Mouse (Mus musculus) adrenal gland, adult 18-20 months (tissue): ENCODE measurements around the gene Ankrd44. TPM values are rescaled to one million over a fixed set of nuclear protein-coding genes. Genes with fewer than 3 reads are reported as not detected.

Source experiments
- DNase-seq, 2 experiments: peaks; one replicate each; pipeline ENCODE4 v3.0.0; 2021 to 2022; ENCODE audit warnings: low spot score in 2 of 2
- total RNA-seq, 2 experiments: library from RNA; stranded (reverse); gene quantifications; 1 replicate in 1 of 2; 2 replicates in 1 of 2; pipeline ENCODE4 v1.2.3; 2021

The Ankrd44 gene
- total RNA-seq, 2 experiments from 2014 or later: 15.5 to 19.9 TPM

DNA sequence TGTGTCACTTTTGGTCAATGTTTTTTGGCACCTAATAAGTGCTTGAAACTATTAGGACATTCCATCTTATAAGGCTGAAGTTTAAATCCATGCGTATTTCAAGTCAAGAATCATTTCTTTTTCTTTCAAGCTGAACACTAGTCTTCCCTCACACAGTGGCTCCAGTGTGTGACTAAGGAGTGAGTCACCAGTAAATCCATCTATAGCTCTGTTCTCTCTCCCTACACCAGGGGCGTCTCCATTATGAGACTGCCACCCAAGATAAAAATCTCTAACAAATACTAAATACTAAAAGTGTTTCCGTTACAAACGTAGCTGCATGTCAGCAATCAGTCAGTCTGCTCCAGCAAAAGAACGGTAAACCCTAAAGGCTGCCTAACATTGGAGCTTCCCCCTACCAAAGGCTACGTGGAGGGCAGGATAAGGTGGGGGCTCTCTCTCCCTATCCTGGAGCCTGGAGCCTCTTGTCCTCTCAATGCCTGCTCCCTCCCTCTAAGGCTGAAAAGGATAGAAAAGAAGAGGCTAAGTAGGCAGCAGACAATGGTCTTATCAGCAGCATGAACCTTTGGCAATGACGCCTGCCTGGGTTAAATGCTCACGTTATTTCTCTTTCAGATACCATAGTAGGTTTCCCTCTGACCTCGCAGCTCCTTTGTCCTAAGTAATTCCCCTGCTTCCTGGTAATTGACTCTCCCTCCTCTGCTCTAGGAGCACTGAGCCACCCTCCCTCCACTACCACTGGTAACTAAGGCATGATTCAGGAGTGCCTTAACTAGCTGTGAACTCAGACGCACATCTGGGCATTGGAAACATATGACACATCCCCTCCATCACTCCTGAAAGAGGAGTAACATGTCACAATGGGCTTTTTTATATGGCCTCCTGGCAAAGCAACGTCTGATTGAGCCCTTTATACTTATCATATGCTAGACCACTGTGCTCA is 212.7 kb downstream of the Ankrd44 start:
- DNase-seq: no peak

GRCm38 (mm10) chr1:54711568-54711967 is 214.6 kb downstream of the Ankrd44 start:
- no peak for DNase-seq

DNA sequence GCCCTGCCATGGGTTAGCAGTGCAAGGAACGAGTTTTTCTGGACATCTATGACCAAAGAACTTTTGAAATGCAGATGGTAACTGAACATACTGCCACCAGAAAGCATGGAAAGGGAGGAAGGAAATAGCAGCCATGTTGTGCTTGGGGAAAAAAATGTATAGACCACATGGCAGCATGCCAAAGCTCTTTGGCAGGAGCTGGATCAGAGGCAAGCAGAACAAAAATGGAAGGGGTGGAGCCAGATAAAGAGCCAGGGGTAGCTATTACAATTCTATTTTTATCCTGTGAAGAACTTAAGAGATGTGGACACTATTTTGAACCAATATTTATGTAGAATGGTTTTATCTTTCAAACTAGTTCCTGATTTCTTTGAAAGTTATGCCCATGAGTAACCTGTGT is 215.6 kb downstream of the Ankrd44 start:
- no peak for DNase-seq

DNA sequence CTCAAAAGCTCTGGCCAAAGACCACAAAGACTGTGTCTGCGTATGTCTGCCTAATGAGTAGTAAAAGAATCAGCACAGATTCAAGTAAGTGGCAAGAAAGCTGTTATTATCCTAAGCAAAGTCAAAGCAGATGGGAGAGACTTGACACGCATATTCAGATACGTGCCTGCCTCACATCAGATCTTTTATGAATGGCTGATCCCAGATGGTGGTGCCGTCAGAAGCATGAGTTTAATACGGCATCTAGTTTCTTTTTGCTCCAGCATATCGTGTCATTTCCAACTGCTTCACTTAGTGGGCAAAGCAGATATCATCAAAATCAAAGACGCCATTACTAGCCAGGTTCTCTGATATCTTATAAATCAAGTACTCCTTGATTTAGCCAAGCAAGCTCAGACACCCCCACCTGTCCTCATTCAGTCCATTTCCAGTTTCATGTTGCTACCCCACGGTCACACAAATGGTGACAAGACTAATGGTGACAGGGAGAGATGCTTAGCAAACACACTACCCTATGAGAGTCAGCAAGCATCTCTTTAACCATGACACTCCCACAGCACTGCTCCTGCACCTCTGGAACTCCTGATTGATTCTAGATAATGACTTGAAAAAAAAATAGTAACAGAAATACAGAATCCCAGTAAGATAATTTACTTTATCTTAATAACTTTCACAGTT is 218.2 kb downstream of the Ankrd44 start:
- no peak for DNase-seq

DNA sequence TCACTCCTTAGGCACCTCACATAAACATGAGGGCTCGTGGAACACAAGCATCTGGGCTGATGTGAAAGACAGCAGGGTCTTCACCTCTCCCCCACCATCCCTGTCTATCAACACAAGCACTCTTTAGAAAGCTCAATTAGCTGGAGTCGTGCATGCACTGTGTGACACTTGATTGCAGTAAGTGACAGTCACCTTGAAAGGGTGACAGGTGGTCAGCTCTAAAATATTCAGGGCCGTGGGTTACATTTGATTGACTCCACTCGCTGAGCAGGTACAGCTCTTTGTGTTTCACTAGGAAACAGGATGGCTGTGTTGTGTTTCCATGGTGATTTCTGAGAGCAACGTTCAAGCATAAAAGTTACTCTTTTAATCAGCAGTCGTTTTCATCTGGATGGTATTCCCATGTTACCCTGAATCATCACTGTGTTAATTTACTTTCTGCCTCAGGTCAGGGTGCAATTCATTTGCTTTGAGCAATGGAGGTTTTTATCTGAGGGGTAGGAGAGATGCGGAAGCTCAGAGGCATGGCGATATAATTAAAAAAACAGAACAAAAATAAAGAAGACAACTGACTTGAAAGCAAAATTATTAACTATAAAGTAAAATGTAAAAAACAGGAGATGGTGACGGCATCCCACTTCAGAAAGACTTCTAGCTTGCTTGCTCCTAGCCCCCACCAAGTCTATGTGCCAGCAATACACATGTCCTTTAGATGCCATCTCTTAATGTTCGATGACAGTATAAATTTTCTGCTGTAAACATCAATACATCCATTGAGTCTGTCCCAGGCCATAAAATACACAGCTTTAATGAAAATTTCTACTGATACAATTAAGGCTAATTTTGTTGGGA is 218.9 kb downstream of the Ankrd44 start:
- DNase-seq: no peak

DNA sequence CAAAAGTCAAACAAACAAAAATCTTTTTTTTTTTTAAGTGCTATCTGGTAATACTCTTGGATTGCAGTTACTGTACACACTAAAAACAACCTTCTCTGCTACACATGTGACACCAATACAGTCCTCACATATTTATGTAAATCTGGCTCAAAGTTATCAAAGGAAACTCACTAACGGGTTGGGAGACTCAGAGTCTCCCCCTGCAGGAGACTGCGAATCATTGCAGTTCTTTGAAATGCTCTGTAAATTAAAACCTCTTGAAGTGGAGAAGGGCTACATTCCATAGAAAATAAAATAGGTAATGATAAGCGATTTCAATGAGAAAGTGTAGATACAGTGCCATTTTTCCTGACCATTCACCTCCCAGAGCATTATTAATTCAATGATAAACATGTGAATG is 219.6 kb downstream of the Ankrd44 start:
- no peak for DNase-seq

DNA sequence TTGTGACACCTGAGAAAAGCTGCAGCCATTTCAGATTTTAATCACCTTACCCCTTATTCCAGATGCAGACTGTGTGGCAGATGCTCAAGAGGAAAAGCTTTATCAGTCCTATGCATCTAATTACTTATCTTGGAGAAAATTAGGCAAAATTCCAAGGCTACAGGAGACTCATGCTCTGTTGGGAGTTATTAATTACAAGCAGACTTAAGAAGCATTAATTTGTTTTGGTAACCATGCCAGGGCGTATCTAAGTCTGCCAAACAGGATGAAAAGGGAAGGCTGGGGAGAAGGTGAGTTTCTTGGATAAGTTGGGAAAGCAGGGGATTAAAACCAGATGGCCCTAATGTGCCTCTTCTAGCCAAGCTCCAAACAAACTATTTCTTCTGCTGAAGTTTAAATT is 222.7 kb downstream of the Ankrd44 start:
- no peak for DNase-seq

DNA sequence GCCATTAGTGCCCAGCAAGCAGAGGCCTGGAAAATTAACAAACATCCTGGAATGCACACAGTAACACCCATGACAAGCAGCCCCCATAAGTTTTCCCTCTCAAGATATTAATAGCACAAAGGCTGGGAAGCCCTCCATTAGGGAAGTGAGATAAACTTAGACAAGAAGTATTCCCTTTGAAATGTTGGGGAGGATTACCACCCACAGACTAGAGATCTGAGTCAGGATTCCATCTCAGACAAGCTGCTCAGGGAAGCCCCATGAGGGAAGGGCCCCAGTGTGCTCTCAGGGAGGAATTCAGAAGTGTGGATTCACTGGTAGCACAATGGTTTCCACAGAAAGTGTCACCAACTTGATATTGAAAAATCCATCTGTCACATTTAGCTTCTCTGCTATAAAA is 223.3 kb downstream of the Ankrd44 start:
- no peak for DNase-seq

DNA sequence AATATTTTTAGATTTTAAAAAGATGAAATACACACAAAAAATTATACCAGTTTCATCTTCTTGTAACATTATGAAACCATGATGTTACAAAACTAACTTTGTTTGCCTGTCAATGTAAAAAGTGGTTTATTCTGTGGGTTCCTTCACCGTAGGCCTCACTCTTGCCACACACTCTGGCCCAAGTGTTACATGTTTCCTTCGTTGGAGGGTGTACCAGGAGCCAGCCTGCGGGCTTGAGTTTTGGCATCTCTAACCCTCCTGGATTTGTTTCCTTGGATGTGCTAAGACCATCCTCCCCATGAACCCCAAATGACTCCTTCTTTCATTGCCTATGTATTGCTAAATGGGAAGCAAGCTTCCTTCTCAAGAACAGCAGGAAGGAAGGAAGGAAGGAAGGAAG is 230.8 kb downstream of the Ankrd44 start:
- DNase-seq: no peak

DNA sequence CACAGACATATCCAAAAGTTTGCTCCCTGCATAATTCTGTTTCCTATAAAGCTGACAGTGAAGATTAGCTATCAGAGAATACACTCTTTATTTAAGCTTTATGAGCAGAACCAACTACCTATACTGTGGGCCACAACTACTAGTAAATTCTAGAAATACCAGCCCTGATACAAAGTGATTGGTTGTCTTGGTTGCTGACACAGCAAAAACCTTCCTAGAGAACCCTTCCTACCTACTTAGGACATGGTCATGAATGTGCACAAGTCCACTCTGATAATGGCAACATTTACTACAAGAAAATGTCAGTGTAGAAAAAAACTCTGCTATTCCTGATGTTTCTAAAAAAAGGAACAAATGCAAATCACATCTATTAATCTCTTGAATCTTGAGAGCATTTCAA is 234.4 kb downstream of the Ankrd44 start:
- DNase-seq: no peak

- DNase-seq: no peak
Measured at GRCm38 (mm10) chr1:54690291-54690965, 235.8 kb downstream of the Ankrd44 start.

GRCm38 (mm10) chr1:54688441-54688840 is 237.7 kb downstream of the Ankrd44 start:
- no peak for DNase-seq

DNA sequence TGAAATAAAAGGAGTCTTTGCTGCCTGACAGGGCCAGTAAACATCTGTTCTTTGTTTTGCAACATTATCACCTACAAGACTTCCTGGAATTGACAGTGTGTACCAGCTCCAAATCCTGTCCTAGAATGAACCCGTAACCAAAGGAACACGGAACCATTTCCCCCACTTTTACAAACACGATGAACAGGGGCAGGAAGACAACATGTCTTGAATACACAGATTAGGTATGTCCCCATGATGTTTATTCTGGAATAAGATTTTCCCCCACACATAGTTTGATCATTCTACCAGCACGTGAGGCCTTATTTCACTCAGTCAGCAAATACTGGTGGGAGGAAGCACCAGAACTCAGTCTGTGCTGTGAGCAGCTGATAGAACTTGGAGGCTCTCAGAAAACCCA is 241.9 kb downstream of the Ankrd44 start:
- no peak for DNase-seq

DNA sequence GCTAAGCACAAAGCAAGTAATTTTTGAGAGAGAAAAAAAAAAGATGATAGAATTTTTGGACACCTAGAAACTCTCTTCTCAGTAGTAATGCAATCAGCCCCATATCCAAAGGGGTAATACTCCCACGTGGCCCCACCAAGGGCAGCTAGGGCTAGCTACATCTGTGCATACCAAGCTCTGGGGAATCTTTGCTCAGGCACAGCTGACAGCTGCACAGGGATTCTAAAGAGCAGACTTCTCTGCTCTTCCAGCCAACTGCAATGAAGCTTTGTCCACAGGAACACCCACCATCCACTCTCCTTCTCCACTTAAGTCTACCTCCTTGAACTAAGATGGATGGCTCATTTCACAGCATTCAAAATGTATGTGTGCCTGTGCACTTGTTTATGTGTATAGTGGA is 246.6 kb downstream of the Ankrd44 start:
- DNase-seq: no peak

DNA sequence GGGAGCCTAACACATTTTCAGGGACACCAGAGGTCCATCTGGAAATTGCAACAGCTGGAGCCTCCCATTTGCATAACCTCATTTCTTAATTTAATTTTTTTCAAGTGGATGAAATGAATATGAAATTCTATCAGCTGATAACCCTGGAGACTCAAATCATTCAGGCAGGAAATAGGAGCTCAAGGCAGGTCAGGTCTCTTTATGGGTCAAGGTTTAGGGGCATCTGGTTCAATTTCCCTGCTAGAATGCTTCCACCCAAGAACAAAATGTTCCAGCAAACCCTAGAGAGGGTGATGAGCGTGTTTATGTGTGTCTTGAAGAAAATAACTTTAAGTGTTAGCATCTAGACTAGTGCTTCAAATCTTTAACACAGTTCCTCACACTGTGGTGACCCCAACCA is 248.2 kb downstream of the Ankrd44 start:
- DNase-seq: no peak

DNA sequence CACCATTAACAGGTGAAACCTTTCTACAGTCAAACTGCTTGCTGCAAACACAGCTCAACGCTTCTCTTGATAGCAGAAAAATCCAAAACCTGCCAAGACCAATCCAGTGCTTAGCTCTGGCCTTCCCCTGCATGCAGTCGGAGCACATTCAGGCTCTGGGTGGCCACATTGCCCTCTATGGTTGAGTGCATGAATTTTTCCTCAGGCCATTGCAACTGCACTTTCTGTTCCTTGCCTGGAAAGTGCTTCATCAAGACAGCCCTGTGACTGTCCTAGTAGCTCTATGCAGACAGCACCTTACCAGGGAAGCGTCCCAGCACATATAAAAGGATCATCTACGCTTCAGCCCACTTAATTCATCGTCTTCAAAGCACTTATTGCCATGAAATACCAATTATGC is 250.7 kb downstream of the Ankrd44 start:
- no peak for DNase-seq

DNA sequence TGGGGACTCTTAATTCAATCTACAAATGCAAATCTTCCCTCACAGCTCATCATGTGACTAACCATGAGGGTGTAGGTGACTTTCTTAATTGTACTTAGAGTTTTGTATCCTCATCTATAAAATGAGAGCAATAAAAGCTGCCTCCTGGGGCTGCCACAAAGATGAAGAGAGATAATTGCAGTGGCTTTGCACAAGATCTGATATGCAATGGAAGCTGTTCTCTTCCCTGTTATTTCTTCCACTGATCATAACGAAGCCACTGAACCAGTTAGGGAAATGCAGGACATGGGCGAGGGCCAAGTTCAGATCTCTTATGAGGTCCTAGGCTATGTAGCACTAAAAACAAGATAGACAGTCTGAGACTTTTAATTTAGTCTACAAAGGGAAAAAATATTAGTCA is 258.2 kb downstream of the Ankrd44 start:
- DNase-seq: no peak

DNA sequence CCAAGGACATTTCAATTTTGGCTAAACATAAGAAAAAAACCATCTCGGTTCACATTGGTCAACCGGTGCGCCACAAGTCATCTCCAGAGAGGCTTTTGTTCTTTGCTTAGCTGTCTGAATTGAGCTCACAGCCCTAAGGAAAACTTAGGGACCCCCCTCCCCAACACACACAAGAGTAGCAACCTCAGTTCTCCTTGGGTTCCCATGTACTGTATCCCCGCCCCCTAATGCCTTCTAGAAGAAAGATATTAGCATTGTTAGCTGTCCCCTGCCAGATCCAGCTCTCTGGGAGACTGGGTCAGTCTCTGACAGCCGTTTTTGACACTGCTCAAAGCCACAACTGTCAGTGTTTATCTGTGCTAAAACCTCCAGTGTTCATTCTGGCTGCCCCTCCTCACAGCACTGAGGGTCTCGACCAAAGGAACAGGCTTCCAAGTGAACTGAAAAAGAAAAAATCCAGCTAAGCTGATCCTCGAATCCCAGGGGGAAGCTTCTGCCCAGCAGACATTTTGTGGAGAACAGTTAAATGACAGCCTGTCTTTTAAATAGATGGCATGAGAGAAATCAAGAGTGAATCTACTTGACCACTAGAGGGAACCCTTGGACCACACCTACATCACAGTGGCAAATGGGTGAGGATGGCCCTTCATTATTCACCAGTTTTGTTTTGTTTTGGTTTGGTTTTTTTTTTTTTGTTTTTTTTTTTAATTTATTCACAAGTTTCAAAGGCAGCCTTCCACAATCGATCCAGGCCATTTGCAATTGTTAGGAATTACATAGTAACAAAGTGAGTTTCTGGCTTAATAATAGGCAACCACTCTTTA is 260.4 kb downstream of the Ankrd44 start:
- DNase-seq: peak in 1 of 2 experiments; percentile 13

DNA sequence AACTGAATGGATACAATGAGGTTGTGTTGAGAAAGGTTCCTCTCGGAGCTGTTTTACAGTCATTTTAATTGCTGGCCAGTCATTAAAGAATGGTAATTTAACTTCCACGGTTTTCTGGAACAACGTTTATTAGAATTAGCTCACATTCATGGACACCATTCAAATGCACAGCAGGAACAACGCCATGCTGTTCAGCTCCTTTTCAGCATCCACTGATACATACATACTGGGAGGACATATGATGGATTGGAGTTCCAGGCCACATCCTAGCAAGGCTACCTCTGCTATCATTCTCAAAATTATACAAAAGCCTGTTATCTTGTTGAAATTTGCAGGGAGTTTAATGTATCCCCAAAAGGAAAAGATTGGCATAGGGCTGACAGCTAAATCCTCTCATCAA is 261.1 kb downstream of the Ankrd44 start:
- no peak for DNase-seq

- no peak for DNase-seq
Measured at GRCm38 (mm10) chr1:54660674-54661073, 265.5 kb downstream of the Ankrd44 start.
